Mouse (Mus musculus): ENCODE results near the gene Kcnd3. TPM values are rescaled to one million over a fixed set of nuclear protein-coding genes. Genes with fewer than 3 reads are reported as not detected.

The Kcnd3 gene
- polyA plus RNA-seq, 1 experiment from 2014 or later: 1.1 TPM

GRCm38 (mm10) chr3:105528860-105529259, 76.7 kb downstream of the Kcnd3 start:
- no peaks in the 10 kb centered on the region for H3K27me3 ChIP-seq (replicated peaks; ENCODE audit: control insufficient read depth, insufficient read depth, low read length)
- H3K4me2 ChIP-seq (replicated peaks; ENCODE audit: low read depth): no peak overlapping the region
- H3K9ac ChIP-seq (ENCODE audit: low read depth, low read length): no peak overlapping the region
- ATAC-seq: no peak
- no peak overlapping the region for H3K27ac ChIP-seq (ENCODE audit: low read depth, low read length)
- no peaks in the 10 kb centered on the region for H3K9me3 ChIP-seq (ENCODE audit: control insufficient read depth)
- no peak overlapping the region for H3K4me3 ChIP-seq (ENCODE audit: low read depth, low read length)
- TF ChIP-seq CTCF (IDR thresholded peaks at IDR 0.05; ENCODE audit: low read depth): no peak
- 76% methylated on average over 8 of the region's 8 CpGs for WGBS
- no peaks in the 10 kb centered on the region for H3K4me1 ChIP-seq (replicated peaks; ENCODE audit: control insufficient read depth, insufficient read depth, low read length)
- H3K36me3 ChIP-seq (ENCODE audit: control insufficient read depth, insufficient read depth): no peaks in the 10 kb centered on the region

- Histone ChIP-seq H3K27me3 (replicated peaks; ENCODE audit: control insufficient read depth, insufficient read depth, low read length) (no peaks in the 10 kb centered on the region), H3K27ac (ENCODE audit: low read depth, low read length) (no peak overlapping the region), H3K4me3 (ENCODE audit: low read depth, low read length) (no peak overlapping the region), H3K36me3 (ENCODE audit: control insufficient read depth, insufficient read depth) (no peaks in the 10 kb centered on the region), H3K9ac (ENCODE audit: low read depth, low read length) (no peak overlapping the region), H3K9me3 (ENCODE audit: control insufficient read depth) (no peaks in the 10 kb centered on the region), H3K4me2 (replicated peaks; ENCODE audit: low read depth) (no peak overlapping the region), H3K4me1 (replicated peaks; ENCODE audit: control insufficient read depth, insufficient read depth, low read length) (no peaks in the 10 kb centered on the region)
- no peak for TF ChIP-seq CTCF (IDR thresholded peaks at IDR 0.05; ENCODE audit: low read depth)
- no peak for ATAC-seq
- WGBS: 26% methylated on average over 5 of the region's 5 CpGs
These were observed 77.6 kb downstream of the Kcnd3 start for GRCm38 (mm10) chr3:105529700-105530099.

- Histone ChIP-seq H3K4me3 (ENCODE audit: low read depth, low read length) (no peak overlapping the region), H3K9me3 (ENCODE audit: control insufficient read depth) (no peaks in the 10 kb centered on the region), H3K4me1 (replicated peaks; ENCODE audit: control insufficient read depth, insufficient read depth, low read length) (no peaks in the 10 kb centered on the region), H3K27ac (ENCODE audit: low read depth, low read length) (no peak overlapping the region), H3K4me2 (replicated peaks; ENCODE audit: low read depth) (no peak overlapping the region), H3K27me3 (replicated peaks; ENCODE audit: control insufficient read depth, insufficient read depth, low read length) (no peaks in the 10 kb centered on the region), H3K36me3 (ENCODE audit: control insufficient read depth, insufficient read depth) (no peaks in the 10 kb centered on the region), H3K9ac (ENCODE audit: low read depth, low read length) (no peak overlapping the region)
- TF ChIP-seq CTCF (IDR thresholded peaks at IDR 0.05; ENCODE audit: low read depth): no peak
- no peak for ATAC-seq
- 30% methylated on average over 11 of the region's 11 CpGs for WGBS
These were observed 78.4 kb downstream of the Kcnd3 start for GRCm38 (mm10) chr3:105530363-105531130.

- H3K4me2 ChIP-seq (replicated peaks; ENCODE audit: low read depth): no peak overlapping the region
- H3K27ac ChIP-seq (ENCODE audit: low read depth, low read length): no peak overlapping the region
- no peak overlapping the region for H3K4me3 ChIP-seq (ENCODE audit: low read depth, low read length)
- no peak overlapping the region for H3K9ac ChIP-seq (ENCODE audit: low read depth, low read length)
- H3K36me3 ChIP-seq (ENCODE audit: control insufficient read depth, insufficient read depth): no peaks in the 10 kb centered on the region
- no peaks in the 10 kb centered on the region for H3K27me3 ChIP-seq (replicated peaks; ENCODE audit: control insufficient read depth, insufficient read depth, low read length)
- H3K9me3 ChIP-seq (ENCODE audit: control insufficient read depth): no peaks in the 10 kb centered on the region
- WGBS: 63% methylated on average over 6 of the region's 6 CpGs
- no peak for ATAC-seq
- H3K4me1 ChIP-seq (replicated peaks; ENCODE audit: control insufficient read depth, insufficient read depth, low read length): no peaks in the 10 kb centered on the region
- TF ChIP-seq CTCF (IDR thresholded peaks at IDR 0.05; ENCODE audit: low read depth): no peak
These were observed 86.3 kb downstream of the Kcnd3 start for GRCm38 (mm10) chr3:105538406-105538805.

GRCm38 (mm10) chr3:105538819-105539607, 86.9 kb downstream of the Kcnd3 start:
- Histone ChIP-seq H3K27me3 (replicated peaks; ENCODE audit: control insufficient read depth, insufficient read depth, low read length) (no peaks in the 10 kb centered on the region), H3K4me2 (replicated peaks; ENCODE audit: low read depth) (no peak overlapping the region), H3K4me3 (ENCODE audit: low read depth, low read length) (no peak overlapping the region), H3K36me3 (ENCODE audit: control insufficient read depth, insufficient read depth) (no peaks in the 10 kb centered on the region), H3K27ac (ENCODE audit: low read depth, low read length) (no peak overlapping the region), H3K9ac (ENCODE audit: low read depth, low read length) (no peak overlapping the region), H3K4me1 (replicated peaks; ENCODE audit: control insufficient read depth, insufficient read depth, low read length) (no peaks in the 10 kb centered on the region), H3K9me3 (ENCODE audit: control insufficient read depth) (no peaks in the 10 kb centered on the region)
- WGBS: 17% methylated on average over 13 of the region's 13 CpGs
- no peak for ATAC-seq
- no peak for TF ChIP-seq CTCF (IDR thresholded peaks at IDR 0.05; ENCODE audit: low read depth)

- ATAC-seq: no peak
- no peak overlapping the region for H3K4me3 ChIP-seq (ENCODE audit: low read depth, low read length)
- no peak overlapping the region for H3K4me2 ChIP-seq (replicated peaks; ENCODE audit: low read depth)
- no peaks in the 10 kb centered on the region for H3K4me1 ChIP-seq (replicated peaks; ENCODE audit: control insufficient read depth, insufficient read depth, low read length)
- 79% methylated on average over 4 of the region's 4 CpGs for WGBS
- no peak for TF ChIP-seq CTCF (IDR thresholded peaks at IDR 0.05; ENCODE audit: low read depth)
- H3K27ac ChIP-seq (ENCODE audit: low read depth, low read length): no peak overlapping the region
- no peaks in the 10 kb centered on the region for H3K27me3 ChIP-seq (replicated peaks; ENCODE audit: control insufficient read depth, insufficient read depth, low read length)
- H3K36me3 ChIP-seq (ENCODE audit: control insufficient read depth, insufficient read depth): no peaks in the 10 kb centered on the region
- no peak overlapping the region for H3K9ac ChIP-seq (ENCODE audit: low read depth, low read length)
- no peaks in the 10 kb centered on the region for H3K9me3 ChIP-seq (ENCODE audit: control insufficient read depth)
These were observed 90.6 kb downstream of the Kcnd3 start for GRCm38 (mm10) chr3:105542741-105543140.

Measured in intestine, postnatal 0 days (tissue).